Mouse (Mus musculus): Measurements from ENCODE around the gene Wdr24. TPM values are rescaled to one million over a fixed set of nuclear protein-coding genes. Genes with fewer than 3 reads are reported as not detected.

The Wdr24 gene
- polyA plus RNA-seq, 1 experiment from 2014 or later, result 11.6 TPM

DNA sequence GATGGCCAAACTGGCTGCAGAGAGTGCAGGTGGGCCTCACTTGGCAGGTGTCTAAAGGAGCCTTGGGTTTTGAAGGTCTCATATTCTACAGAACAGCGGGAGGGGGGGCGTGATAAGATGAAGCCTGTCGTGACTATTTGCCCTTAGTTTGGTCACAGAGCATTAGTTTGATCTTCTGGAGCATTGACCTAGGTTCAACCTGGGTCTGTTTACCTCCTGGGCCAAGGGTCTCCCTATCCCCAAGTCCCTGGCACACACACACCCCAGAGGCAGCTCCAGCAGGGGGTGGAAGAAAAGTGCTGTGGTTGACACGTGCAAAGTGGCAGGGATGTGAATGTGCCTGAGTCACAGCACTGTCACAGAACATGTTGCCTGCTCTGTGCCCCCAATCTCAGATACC, 12.5 kb upstream of the Wdr24 start:
- no peak for ATAC-seq (ENCODE audit: low read depth)
- WGBS (ENCODE audit: insufficient replicate concordance), result 63% methylated on average over 4 of the region's 4 CpGs
- peaks cover 55% of the 10 kb centered on the region for H3K27me3 ChIP-seq (ENCODE audit: control insufficient read depth, insufficient read depth, low read depth, low read length)

DNA sequence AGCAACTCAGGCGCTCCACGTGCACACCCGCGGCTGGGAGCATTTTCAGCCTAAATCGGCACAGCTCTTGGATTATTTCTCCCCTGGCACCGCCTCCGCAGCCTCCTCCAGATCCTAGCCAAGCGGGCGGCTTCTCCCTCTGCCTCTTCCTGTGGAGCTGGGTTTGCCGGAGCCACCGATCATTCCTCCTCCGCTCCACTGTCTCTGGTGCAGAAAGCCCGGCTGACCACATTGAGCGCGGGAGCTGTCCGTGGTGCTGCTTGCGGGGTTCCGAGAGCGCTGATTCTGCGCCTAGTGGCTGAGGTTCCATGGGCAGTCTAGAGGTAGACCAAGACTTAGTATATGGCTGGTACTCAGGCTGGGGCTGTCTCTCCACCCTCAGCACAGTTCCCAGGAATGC, 10.0 kb upstream of the Wdr24 start:
- ATAC-seq (ENCODE audit: low read depth), result 0 out of 2 replicates have a peak, but pooled peaks have one; percentile 13
- Histone ChIP-seq H3K4me1 (ENCODE audit: control insufficient read depth, low read depth, low read length) (peaks cover 9% of the 10 kb centered on the region), H3K4me2 (ENCODE audit: low read depth, low read length) (no peak overlapping the region), H3K9me3 (replicated peaks; ENCODE audit: control insufficient read depth, low read length) (no peaks in the 10 kb centered on the region), H3K27ac (ENCODE audit: low read length) (no peak overlapping the region), H3K9ac (ENCODE audit: low read depth, low read length) (no peak overlapping the region), H3K36me3 (ENCODE audit: control insufficient read depth, insufficient read depth) (no peaks in the 10 kb centered on the region), H3K27me3 (ENCODE audit: control insufficient read depth, insufficient read depth, low read depth, low read length) (peaks cover 58% of the 10 kb centered on the region), H3K4me3 (ENCODE audit: low read depth, low read length) (no peak overlapping the region)
- WGBS (ENCODE audit: insufficient replicate concordance), result 2% methylated on average over 20 of the region's 20 CpGs

More for the DNA sequence above, 12.5 kb upstream of the Wdr24 start:
- H3K36me3 ChIP-seq (ENCODE audit: control insufficient read depth, insufficient read depth), result no peaks in the 10 kb centered on the region
- no peak overlapping the region for H3K27ac ChIP-seq (ENCODE audit: low read length)
- peaks cover 9% of the 10 kb centered on the region for H3K4me1 ChIP-seq (ENCODE audit: control insufficient read depth, low read depth, low read length)
- H3K4me2 ChIP-seq (ENCODE audit: low read depth, low read length), result no peak overlapping the region
- H3K9me3 ChIP-seq (replicated peaks; ENCODE audit: control insufficient read depth, low read length), result no peaks in the 10 kb centered on the region
- no peak overlapping the region for H3K4me3 ChIP-seq (ENCODE audit: low read depth, low read length)
- H3K9ac ChIP-seq (ENCODE audit: low read depth, low read length), result no peak overlapping the region

DNA sequence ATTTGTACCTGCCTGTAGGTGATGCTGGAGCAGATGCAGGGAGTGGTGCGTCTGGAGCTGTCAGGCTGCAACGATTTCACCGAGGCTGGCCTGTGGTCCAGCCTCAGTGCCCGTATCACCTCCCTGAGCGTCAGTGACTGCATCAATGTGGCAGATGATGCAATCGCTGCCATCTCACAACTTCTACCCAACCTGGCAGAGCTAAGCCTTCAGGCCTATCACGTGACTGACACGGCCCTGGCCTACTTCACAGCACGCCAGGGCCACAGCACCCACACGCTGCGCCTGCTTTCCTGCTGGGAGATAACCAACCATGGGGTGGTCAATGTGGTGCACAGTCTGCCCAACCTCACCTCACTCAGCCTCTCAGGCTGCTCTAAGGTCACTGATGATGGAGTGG, 5.8 kb upstream of the Wdr24 start:
- Histone ChIP-seq H3K4me3 (ENCODE audit: low read depth, low read length) (no peak overlapping the region), H3K9ac (ENCODE audit: low read depth, low read length) (no peak overlapping the region), H3K27me3 (ENCODE audit: control insufficient read depth, insufficient read depth, low read depth, low read length) (peaks cover 45% of the 10 kb centered on the region), H3K36me3 (ENCODE audit: control insufficient read depth, insufficient read depth) (no peaks in the 10 kb centered on the region), H3K9me3 (replicated peaks; ENCODE audit: control insufficient read depth, low read length) (no peaks in the 10 kb centered on the region), H3K4me2 (ENCODE audit: low read depth, low read length) (no peak overlapping the region), H3K27ac (ENCODE audit: low read length) (no peak overlapping the region), H3K4me1 (ENCODE audit: control insufficient read depth, low read depth, low read length) (peaks cover 5% of the 10 kb centered on the region)
- 64% methylated on average over 11 of the region's 11 CpGs for WGBS (ENCODE audit: insufficient replicate concordance)
- no peak for ATAC-seq (ENCODE audit: low read depth)

DNA sequence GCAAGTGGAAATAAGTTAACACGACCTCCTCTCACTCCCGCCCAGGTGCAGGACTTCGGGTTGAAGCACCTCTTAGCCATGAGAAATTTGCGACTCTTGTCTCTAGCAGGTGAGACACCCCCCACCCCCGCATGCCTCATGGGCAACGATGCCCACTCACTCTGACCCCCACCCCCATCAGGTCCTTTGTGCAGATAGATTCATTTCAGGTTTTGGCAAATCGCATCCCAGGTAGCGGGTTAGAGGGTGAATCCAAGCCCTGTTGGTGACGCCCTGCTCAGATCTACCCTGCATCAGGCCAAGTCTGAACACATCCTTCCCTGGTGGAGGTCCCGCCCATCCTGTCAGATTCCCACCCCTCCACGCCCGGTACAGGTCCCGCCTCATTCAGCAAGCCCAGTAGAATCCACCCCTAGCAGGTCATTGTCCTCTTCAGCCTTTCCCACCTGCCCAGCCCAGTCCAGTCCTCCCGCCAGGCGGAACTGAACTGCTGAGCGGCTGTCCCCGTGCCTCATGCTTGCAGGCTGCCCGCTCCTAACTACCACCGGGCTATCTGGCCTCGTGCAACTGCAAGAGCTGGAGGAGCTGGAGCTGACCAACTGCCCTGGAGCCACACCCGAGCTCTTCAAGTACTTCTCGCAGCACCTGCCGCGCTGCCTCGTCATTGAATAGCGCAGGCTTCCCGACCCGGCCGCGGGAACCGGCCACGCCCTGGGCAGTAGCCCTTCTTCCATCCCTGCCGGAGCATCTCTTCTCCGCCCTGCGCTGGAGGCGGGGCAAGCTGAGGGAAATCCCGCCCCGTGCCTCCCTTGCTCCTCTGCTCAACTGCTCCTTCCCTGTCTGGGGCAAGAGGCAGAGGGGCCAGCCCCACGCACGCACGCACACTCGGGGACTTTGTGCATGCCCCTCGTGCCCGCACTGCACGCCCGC, 4.3 kb upstream of the Wdr24 start:
- Histone ChIP-seq H3K27me3 (ENCODE audit: control insufficient read depth, insufficient read depth, low read depth, low read length) (peaks cover 35% of the 10 kb centered on the region), H3K4me3 (ENCODE audit: low read depth, low read length) (no peak overlapping the region), H3K27ac (ENCODE audit: low read length) (no peak overlapping the region), H3K9me3 (replicated peaks; ENCODE audit: control insufficient read depth, low read length) (no peaks in the 10 kb centered on the region), H3K4me1 (ENCODE audit: control insufficient read depth, low read depth, low read length) (peaks cover 12% of the 10 kb centered on the region), H3K4me2 (ENCODE audit: low read depth, low read length) (peak overlapping the region; percentile 30; the same call in 1 of the 2 replicates), H3K36me3 (ENCODE audit: control insufficient read depth, insufficient read depth) (no peaks in the 10 kb centered on the region), H3K9ac (ENCODE audit: low read depth, low read length) (no peak overlapping the region)
- 7% methylated on average over 42 of the region's 46 CpGs for WGBS (ENCODE audit: insufficient replicate concordance)
- ATAC-seq (ENCODE audit: low read depth), result peak; percentile 60

DNA sequence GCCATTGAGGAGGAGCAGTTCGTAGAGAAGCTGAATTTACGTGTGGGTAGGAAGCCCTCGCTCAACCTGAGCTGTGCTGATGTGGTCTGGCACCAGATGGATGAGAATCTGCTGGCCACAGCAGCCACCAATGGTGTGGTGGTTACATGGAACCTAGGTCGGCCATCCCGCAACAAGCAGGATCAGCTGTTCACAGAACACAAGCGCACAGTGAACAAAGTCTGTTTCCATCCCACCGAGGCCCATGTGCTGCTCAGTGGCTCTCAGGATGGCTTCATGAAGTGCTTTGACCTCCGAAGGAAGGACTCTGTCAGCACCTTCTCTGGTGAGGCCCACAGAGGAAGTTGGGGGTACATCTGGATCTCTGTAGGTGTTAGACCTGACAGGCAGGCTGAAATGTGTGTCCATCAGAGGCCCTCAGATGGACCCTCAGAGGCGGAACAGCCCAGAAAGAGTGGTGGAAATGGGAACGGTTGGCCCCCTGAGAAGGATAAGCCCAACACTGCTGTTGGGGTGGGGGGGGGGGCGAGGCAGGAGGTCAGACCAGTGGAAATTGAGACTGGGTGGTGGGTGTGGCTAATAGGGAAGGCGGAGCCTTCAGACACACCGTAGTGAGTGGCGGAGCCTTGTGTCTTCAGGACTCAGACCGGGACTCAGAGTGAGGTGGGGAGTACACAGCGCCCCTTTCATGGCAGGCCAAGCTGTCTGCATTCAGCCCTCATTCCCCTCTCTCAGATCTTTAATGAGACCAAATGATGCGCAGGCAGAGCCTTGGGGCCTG, 1.1 kb downstream of the Wdr24 start:
- no peak for ATAC-seq (ENCODE audit: low read depth)
- H3K9ac ChIP-seq (ENCODE audit: low read depth, low read length), result peak overlapping the region; percentile 77
- peak overlapping the region; percentile 60; the same call in 1 of the 2 replicates for H3K27ac ChIP-seq (ENCODE audit: low read length)
- peaks cover 13% of the 10 kb centered on the region for H3K27me3 ChIP-seq (ENCODE audit: control insufficient read depth, insufficient read depth, low read depth, low read length)
- peak overlapping the region; percentile 92 for H3K4me2 ChIP-seq (ENCODE audit: low read depth, low read length)
- H3K9me3 ChIP-seq (replicated peaks; ENCODE audit: control insufficient read depth, low read length), result no peaks in the 10 kb centered on the region
- H3K4me3 ChIP-seq (ENCODE audit: low read depth, low read length), result peak overlapping the region; percentile 85
- no peaks in the 10 kb centered on the region; the same call in none of the 2 replicates for H3K36me3 ChIP-seq (ENCODE audit: control insufficient read depth, insufficient read depth)
- WGBS (ENCODE audit: insufficient replicate concordance), result 55% methylated on average over 17 of the region's 17 CpGs
- peaks cover 30% of the 10 kb centered on the region for H3K4me1 ChIP-seq (ENCODE audit: control insufficient read depth, low read depth, low read length)

DNA sequence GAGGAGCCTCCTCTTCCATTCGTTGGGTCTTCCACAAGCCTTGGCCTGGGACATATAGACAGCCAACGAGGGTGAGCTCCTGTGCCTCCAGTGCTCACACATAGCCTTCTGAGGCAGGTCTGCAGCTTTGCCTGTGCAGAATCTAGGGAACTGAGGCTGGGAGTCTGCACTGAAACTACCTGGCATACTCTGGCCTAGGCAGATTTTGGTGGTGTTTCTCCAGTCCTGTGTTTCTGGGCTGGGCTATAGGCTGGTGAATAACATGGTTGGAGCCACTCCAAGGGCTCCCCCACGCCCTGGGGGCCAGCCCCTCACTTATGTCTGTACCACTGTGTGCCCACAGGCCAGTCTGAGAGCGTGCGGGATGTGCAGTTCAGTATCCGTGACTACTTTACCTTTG, 1.9 kb downstream of the Wdr24 start:
- 76% methylated on average over 6 of the region's 6 CpGs for WGBS (ENCODE audit: insufficient replicate concordance)
- no peak for ATAC-seq (ENCODE audit: low read depth)
- Histone ChIP-seq H3K27me3 (ENCODE audit: control insufficient read depth, insufficient read depth, low read depth, low read length) (peaks cover 6% of the 10 kb centered on the region), H3K36me3 (ENCODE audit: control insufficient read depth, insufficient read depth) (peaks cover 3% of the 10 kb centered on the region), H3K27ac (ENCODE audit: low read length) (no peak overlapping the region), H3K4me2 (ENCODE audit: low read depth, low read length) (no peak overlapping the region), H3K9me3 (replicated peaks; ENCODE audit: control insufficient read depth, low read length) (no peaks in the 10 kb centered on the region), H3K4me3 (ENCODE audit: low read depth, low read length) (no peak overlapping the region), H3K9ac (ENCODE audit: low read depth, low read length) (peak overlapping the region; percentile 77; the same call in 1 of the 2 replicates), H3K4me1 (ENCODE audit: control insufficient read depth, low read depth, low read length) (peaks cover 37% of the 10 kb centered on the region)

DNA sequence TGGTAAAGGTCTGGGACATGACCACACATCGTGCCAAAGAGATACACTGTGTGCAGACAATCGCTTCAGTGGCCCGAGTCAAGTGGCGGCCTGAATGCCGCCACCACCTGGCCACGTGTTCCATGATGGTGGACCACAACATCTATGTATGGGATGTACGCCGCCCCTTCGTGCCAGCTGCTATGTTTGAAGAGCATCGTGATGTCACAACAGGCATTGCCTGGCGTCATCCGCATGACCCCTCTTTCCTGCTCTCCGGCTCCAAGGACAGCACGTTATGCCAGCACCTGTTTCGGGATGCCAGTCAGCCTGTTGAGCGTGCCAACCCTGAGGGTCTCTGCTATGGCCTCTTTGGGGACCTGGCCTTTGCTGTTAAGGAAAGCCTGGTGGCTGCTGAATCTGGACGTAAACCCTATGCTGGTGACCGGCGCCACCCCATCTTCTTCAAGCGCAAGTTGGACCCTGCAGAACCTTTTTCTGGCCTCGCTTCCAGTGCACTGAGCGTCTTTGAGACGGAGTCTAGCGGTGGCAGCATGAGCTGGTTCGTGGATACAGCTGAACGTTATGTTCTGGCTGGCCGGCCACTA, 2.6 kb downstream of the Wdr24 start:
- Histone ChIP-seq H3K36me3 (ENCODE audit: control insufficient read depth, insufficient read depth) (peaks cover 9% of the 10 kb centered on the region), H3K4me2 (ENCODE audit: low read depth, low read length) (no peak overlapping the region), H3K27me3 (ENCODE audit: control insufficient read depth, insufficient read depth, low read depth, low read length) (peaks cover 3% of the 10 kb centered on the region), H3K9me3 (replicated peaks; ENCODE audit: control insufficient read depth, low read length) (no peaks in the 10 kb centered on the region), H3K4me1 (ENCODE audit: control insufficient read depth, low read depth, low read length) (peaks cover 44% of the 10 kb centered on the region), H3K9ac (ENCODE audit: low read depth, low read length) (no peak overlapping the region), H3K27ac (ENCODE audit: low read length) (no peak overlapping the region), H3K4me3 (ENCODE audit: low read depth, low read length) (no peak overlapping the region)
- 85% methylated on average over 27 of the region's 27 CpGs for WGBS (ENCODE audit: insufficient replicate concordance)
- no peak for ATAC-seq (ENCODE audit: low read depth)

DNA sequence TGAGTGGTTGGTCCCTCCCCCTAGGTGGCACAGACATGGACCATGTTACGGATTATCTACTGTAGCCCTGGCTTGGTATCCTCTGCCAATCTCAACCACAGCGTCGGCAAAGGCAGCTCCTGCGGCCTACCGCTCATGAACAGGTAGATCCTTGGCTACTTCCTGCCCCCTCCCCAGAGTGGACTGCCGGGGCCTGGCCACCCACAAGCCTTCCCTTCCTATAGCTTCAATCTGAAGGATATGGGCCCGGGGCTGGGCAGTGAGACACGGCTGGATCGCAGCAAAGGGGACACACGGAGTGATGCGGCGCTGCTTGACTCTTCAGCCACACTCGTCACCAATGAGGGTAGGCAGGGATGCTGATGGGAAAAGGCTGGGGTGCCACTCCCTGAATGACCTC, 3.6 kb downstream of the Wdr24 start:
- Histone ChIP-seq H3K4me1 (ENCODE audit: control insufficient read depth, low read depth, low read length) (peaks cover 54% of the 10 kb centered on the region), H3K36me3 (ENCODE audit: control insufficient read depth, insufficient read depth) (peaks cover 14% of the 10 kb centered on the region)

More for the DNA sequence above, 3.6 kb downstream of the Wdr24 start:
- WGBS (ENCODE audit: insufficient replicate concordance), result 86% methylated on average over 13 of the region's 13 CpGs
- Histone ChIP-seq H3K9ac (ENCODE audit: low read depth, low read length) (no peak overlapping the region), H3K4me2 (ENCODE audit: low read depth, low read length) (no peak overlapping the region), H3K27ac (ENCODE audit: low read length) (no peak overlapping the region), H3K9me3 (replicated peaks; ENCODE audit: control insufficient read depth, low read length) (no peaks in the 10 kb centered on the region), H3K27me3 (ENCODE audit: control insufficient read depth, insufficient read depth, low read depth, low read length) (no peaks in the 10 kb centered on the region; the same call in 1 of the 2 replicates), H3K4me3 (ENCODE audit: low read depth, low read length) (no peak overlapping the region)
- no peak for ATAC-seq (ENCODE audit: low read depth)
